Mouse (Mus musculus) forebrain, embryonic 16.5 days (tissue): ENCODE results near the gene Txlng. TPM values are rescaled to one million over a fixed set of nuclear protein-coding genes. Genes with fewer than 3 reads are reported as not detected.

Experiments
- ATAC-seq: fragments of 200-750 bp; cut with Nextera tagmentation; 2 replicates; pipeline ENCODE4 v1.8.0; 2017; ENCODE audit warnings: mild to moderate bottlenecking, moderate library complexity
- H3K27ac ChIP-seq: fragments of 300-500 bp; sonication (generic); 2 replicates; pipeline ENCODE4 v1.5.1; 2014; ENCODE audit warnings: low read length, control low read depth
- H3K27me3 ChIP-seq: fragments of 300-500 bp; sonication (generic); replicated peaks from 2 replicates; pipeline ENCODE4 v1.6.1; 2014; ENCODE audit warnings: low read length; ENCODE audit not compliant: control insufficient read depth, insufficient read depth
- H3K36me3 ChIP-seq: fragments of 300-500 bp; sonication (generic); 2 replicates; pipeline ENCODE4 v1.6.1; 2014; ENCODE audit not compliant: control insufficient read depth, insufficient read depth
- H3K4me1 ChIP-seq: fragments of 300-500 bp; sonication (generic); replicated peaks from 2 replicates; pipeline ENCODE4 v1.6.1; 2014; ENCODE audit warnings: low read length; ENCODE audit not compliant: control insufficient read depth, insufficient read depth
- H3K4me2 ChIP-seq: fragments of 300-500 bp; sonication (generic); 2 replicates; pipeline ENCODE4 v1.6.1; 2014; ENCODE audit warnings: mild to moderate bottlenecking, low read length, control low read depth
- H3K4me3 ChIP-seq: fragments of 300-500 bp; sonication (generic); replicated peaks from 2 replicates; pipeline ENCODE4 v1.5.1; 2014; ENCODE audit warnings: mild to moderate bottlenecking, low read length, control low read depth
- H3K9ac ChIP-seq: fragments of 300-500 bp; sonication (generic); replicated peaks from 2 replicates; pipeline ENCODE4 v1.6.1; 2014; ENCODE audit warnings: low read depth, low read length, control low read depth
- H3K9me3 ChIP-seq: fragments of 300-500 bp; sonication (generic); 2 replicates; pipeline ENCODE4 v1.6.1; 2016; ENCODE audit warnings: low read length; ENCODE audit not compliant: control insufficient read depth
- WGBS: fragments of 180-500 bp; shearing (Covaris S2); extraction: QIAGEN DNeasy Blood & Tissue Kit; methylation state at CpG from one replicate; pipeline ENCODE4 v1.1.7; 2014; 5-methylcytosine and 5-hydroxymethylcytosine counted together
- microRNA counts: library from miRNA; unstranded; fragments of <30 nt; microRNA quantifications from one replicate; lab custom pipeline; 2016
- microRNA-seq: library from miRNA; unstranded; fragments of <30 nt; microRNA quantifications from one replicate; pipeline ENCODE4, GENCODE M21; 2017
- polyA plus RNA-seq: library from polyadenylated mRNA; unstranded; fragments of >200 nt; fragmentation: Nextera tagmentation; extraction: Ambion mirVana; gene quantifications from 2 replicates; pipeline ENCODE4 v1.2.1, GENCODE M21; 2015

Gene Txlng
- polyA plus RNA-seq, 1 experiment from 2014 or later, result 14.9 TPM

- H3K9ac ChIP-seq, result peak overlapping the region; percentile 63
- no peaks in the 10 kb centered on the region for H3K27me3 ChIP-seq
- H3K4me1 ChIP-seq, result peaks cover 4% of the 10 kb centered on the region; the same call in 1 of the 2 replicates
- 43% methylated on average over 9 of the region's 9 CpGs for WGBS
- peak overlapping the region; percentile 92 for H3K27ac ChIP-seq
- no peaks in the 10 kb centered on the region for H3K36me3 ChIP-seq
- ATAC-seq, result peak; percentile 51
- H3K9me3 ChIP-seq, result no peaks in the 10 kb centered on the region
- H3K4me2 ChIP-seq, result peak overlapping the region; percentile 64
- H3K4me3 ChIP-seq, result peak overlapping the region; percentile 54
These were observed 93.1 kb downstream of the Txlng start for GRCm38 (mm10) chrX:162736140-162736659.

GRCm38 (mm10) chrX:162734997-162735929, 94.0 kb downstream of the Txlng start:
- 28% methylated on average over 25 of the region's 25 CpGs for WGBS
- Histone ChIP-seq H3K4me3 (peak overlapping the region; percentile 54), H3K9me3 (no peaks in the 10 kb centered on the region), H3K36me3 (no peaks in the 10 kb centered on the region), H3K27me3 (no peaks in the 10 kb centered on the region), H3K4me1 (peaks cover 4% of the 10 kb centered on the region; the same call in 1 of the 2 replicates), H3K27ac (peak overlapping the region; percentile 92), H3K4me2 (peak overlapping the region; percentile 64), H3K9ac (peak overlapping the region; percentile 63)
- peak; percentile 91 for ATAC-seq

GRCm38 (mm10) chrX:162730031-162730430, 99.2 kb downstream of the Txlng start:
- no peaks in the 10 kb centered on the region for H3K9me3 ChIP-seq
- H3K4me2 ChIP-seq, result no peak overlapping the region
- no peak overlapping the region for H3K9ac ChIP-seq
- H3K27me3 ChIP-seq, result no peaks in the 10 kb centered on the region
- 86% methylated on average over 4 of the region's 4 CpGs for WGBS
- no peaks in the 10 kb centered on the region for H3K36me3 ChIP-seq
- no peak for ATAC-seq
- H3K27ac ChIP-seq, result no peak overlapping the region
- H3K4me3 ChIP-seq, result no peak overlapping the region
- H3K4me1 ChIP-seq, result no peaks in the 10 kb centered on the region

MicroRNA genes within 50 kb of the gene (microRNA counts, 519-probe panel; counts per million panel counts)
- microRNA mmu-miR-3473 (lab: Ali Mortazavi, UCI), result 2,199 counts per million, percentile 44 among the panel's probes with 10 or more counts

Small RNAs within 50 kb of the gene (microRNA-seq; reads per million reads assigned to microRNA genes)
- not detected for gene Mir3473a

Other genes with a start within 250 kb of the Txlng start
- 5.5 and 5.9 TPM in 2 replicates for gene Reps2, start 185.8 kb downstream of the Txlng start, polyA plus RNA-seq
- 231 and 261 TPM in 2 replicates for gene Rbbp7, start 69.1 kb downstream of the Txlng start, polyA plus RNA-seq
- 31.1 and 31.2 TPM in 2 replicates for gene Syap1, start 59.0 kb upstream of the Txlng start, polyA plus RNA-seq
- gene Ctps2, start 71.8 kb upstream of the Txlng start, polyA plus RNA-seq, result 93.5 and 100 TPM in 2 replicates
- gene S100g, start 135.1 kb upstream of the Txlng start, polyA plus RNA-seq, result not detected in 2 replicates